Mouse (Mus musculus) cortical plate, adult 2 months (tissue): ENCODE measurements around the gene Haus7. TPM values are rescaled to one million over a fixed set of nuclear protein-coding genes. Genes with fewer than 3 reads are reported as not detected.
"Not testable (repeated sequence)": the region's sequence is repeated elsewhere in the genome, so short reads cannot be mapped to it uniquely, and the experiment has no call there.

ENCODE experiments used
- H3K27ac ChIP-seq: fragments of 200-500 bp; 2 replicates; pipeline ENCODE4 v1.5.1; 2012; ENCODE audit warnings: low read length, control low read depth, inconsistent platforms; ENCODE audit not compliant: insufficient read depth
- H3K4me1 ChIP-seq: fragments of 200-500 bp; 2 replicates; pipeline ENCODE4 v1.6.1; 2011; ENCODE audit warnings: low read length; ENCODE audit not compliant: control insufficient read depth, insufficient read depth
- H3K4me3 ChIP-seq: fragments of 200-500 bp; 2 replicates; pipeline ENCODE4 v1.5.1; 2011; ENCODE audit warnings: mild to moderate bottlenecking, low read length, control low read depth; ENCODE audit not compliant: insufficient read depth
- CTCF ChIP-seq: fragments of 200-500 bp; IDR thresholded peaks from 2 replicates; pipeline ENCODE4 v1.5.1; 2011; ENCODE audit warnings: mild to moderate bottlenecking, control low read depth, low read length; ENCODE audit not compliant: insufficient read depth; ENCODE audit errors: extremely low read depth
- POLR2A ChIP-seq: fragments of 200-500 bp; IDR thresholded peaks from 2 replicates; pipeline ENCODE4 v1.6.1; 2011; ENCODE audit warnings: mild to moderate bottlenecking, low read length, control low read depth; ENCODE audit not compliant: insufficient read depth; ENCODE audit errors: extremely low read depth
- polyA plus RNA-seq: library from polyadenylated mRNA; depleted of rRNA; stranded (reverse); fragments of >200 nt; gene quantifications from 2 replicates; pipeline ENCODE4 v1.2.3, GENCODE M21; 2012; rRNA removed

The Haus7 gene
- polyA plus RNA-seq, 1 experiment = 9.8 TPM

DNA sequence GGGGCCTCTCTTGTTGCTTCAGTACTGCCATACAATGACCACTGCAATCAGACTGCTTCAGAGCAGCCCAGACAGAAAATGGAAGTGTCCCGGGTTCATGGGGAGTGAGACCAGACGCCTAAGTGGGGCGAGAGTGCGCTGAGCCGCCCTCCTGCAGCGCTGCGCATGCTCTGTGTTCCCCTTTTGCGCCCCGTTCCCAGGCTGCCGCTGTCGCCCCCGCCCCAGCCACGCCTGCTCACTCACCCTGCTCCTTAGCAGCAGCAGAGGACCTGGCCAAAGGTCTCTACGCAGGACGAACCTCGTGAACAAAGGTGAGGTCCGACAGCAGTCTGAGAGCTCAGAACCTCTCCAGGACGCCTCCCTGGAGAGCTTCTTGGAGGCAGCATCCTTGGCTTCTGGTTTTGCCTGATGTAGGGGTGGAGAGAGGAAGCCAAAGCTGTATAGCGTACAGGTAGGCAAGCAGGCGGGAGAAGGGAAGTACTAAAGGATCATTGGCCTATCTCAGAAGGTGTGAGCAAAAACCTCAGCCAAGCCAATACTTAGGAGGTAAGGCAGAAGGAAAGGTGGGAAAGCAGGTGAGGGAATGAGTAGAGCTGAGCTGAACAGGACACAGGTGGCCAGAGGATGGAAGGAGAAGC, 47.8 kb downstream of the Haus7 start, which contains the start of gene Zfp92:
Gene Zfp92, plus strand, starts transcription at position 217 of the 638 bp plus-strand sequence.
- H3K4me3 ChIP-seq = peak within 1 kb of the TSS; percentile 46
- TF ChIP-seq POLR2A = no peak

GRCm38 (mm10) chrX:73401616-73402015, 57.2 kb downstream of the Haus7 start:
- no peaks in the 10 kb centered on the region for H3K4me1 ChIP-seq
- TF ChIP-seq POLR2A (no peak), CTCF (no peak)
- no peak overlapping the region for H3K4me3 ChIP-seq
- H3K27ac ChIP-seq = no peak overlapping the region

More for the DNA sequence above, 47.8 kb downstream of the Haus7 start, which contains the start of gene Zfp92:
- Histone ChIP-seq H3K27ac (no peak within 1 kb of the TSS), H3K4me1 (no peaks in the 10 kb centered on the region)

DNA sequence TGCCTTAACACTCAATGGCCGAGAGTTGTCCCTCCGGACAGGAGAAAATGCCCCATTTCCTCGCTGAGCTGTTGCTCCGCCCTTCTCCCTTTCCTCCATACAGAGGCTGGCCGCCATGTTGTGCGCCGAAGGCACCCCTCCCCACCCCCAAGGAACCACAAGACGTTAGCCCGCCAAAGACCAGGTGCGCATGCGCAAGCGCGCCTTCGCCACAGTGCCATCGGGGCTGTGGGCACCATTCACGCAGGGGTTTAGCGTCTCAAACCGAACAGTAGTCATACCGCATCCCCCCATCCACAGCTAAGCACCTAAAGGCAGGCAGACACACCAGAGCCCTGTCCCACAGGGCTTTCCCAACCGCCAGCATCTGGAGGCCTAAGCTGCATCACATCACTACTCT, 57.9 kb downstream of the Haus7 start:
- Histone ChIP-seq H3K27ac (no peak overlapping the region), H3K4me3 (no peak overlapping the region), H3K4me1 (no peaks in the 10 kb centered on the region)
- TF ChIP-seq CTCF = no peak
- no peak for TF ChIP-seq POLR2A

- not testable (repeated sequence) for H3K4me1 ChIP-seq, H3K27ac ChIP-seq, H3K4me3 ChIP-seq
These were observed 60.2 kb downstream of the Haus7 start, which contains the start of gene Gm18336 for GRCm38 (mm10) chrX:73398636-73399035. Gm18336 (minus strand) TSS chrX:73398736.

DNA sequence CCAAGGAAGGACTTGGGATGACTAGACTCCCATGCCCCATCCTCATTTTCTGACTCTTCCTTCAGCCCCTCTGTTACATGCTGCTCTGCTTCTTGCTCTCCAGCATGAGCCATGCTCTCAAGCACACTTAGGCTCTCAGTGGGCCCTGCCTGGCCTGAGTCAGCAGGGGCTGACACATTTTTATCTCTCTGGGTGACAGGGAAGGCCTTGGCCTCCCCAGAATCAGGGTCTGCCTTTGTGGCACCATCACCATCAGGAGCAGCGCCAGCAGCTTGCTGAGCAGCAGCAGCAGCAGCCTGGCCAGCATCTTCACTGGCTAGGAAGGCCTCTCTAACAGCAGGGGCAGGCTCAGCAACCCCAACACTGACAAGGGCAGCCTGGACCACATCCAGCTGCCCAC, 62.4 kb downstream of the Haus7 start:
- Histone ChIP-seq H3K27ac (no peak overlapping the region), H3K4me1 (no peaks in the 10 kb centered on the region), H3K4me3 (no peak overlapping the region)
- TF ChIP-seq CTCF = no peak
- no peak for TF ChIP-seq POLR2A

- H3K4me1 ChIP-seq = no peaks in the 10 kb centered on the region
- no peak overlapping the region for H3K27ac ChIP-seq
- no peak overlapping the region for H3K4me3 ChIP-seq
- TF ChIP-seq POLR2A (no peak), CTCF (no peak)
These were observed 67.4 kb downstream of the Haus7 start for GRCm38 (mm10) chrX:73391481-73391880.

Other genes with a start within 250 kb of the Haus7 start
- 0.93 and 1.6 TPM in 2 replicates for gene Xlr4b, start 244.7 kb downstream of the Haus7 start, polyA plus RNA-seq
- gene F8a, start 230.8 kb downstream of the Haus7 start, polyA plus RNA-seq = 14.9 and 15.2 TPM in 2 replicates
- 0.17 and 0.29 TPM in 2 replicates for gene Xlr4c, start 215.9 kb downstream of the Haus7 start, polyA plus RNA-seq
- gene Xlr3c, start 193.7 kb downstream of the Haus7 start, polyA plus RNA-seq = not detected in 2 replicates
- gene Xlr5a, start 166.1 kb downstream of the Haus7 start, polyA plus RNA-seq = not detected in 2 replicates
- not detected in 2 replicates for gene Xlr5c, start 166.1 kb downstream of the Haus7 start, polyA plus RNA-seq
- not detected in 2 replicates for gene Gm45015, start 122.2 kb downstream of the Haus7 start, polyA plus RNA-seq
- gene Zfp275, start 116.4 kb downstream of the Haus7 start, polyA plus RNA-seq = 17.5 and 17.7 TPM in 2 replicates
- 0.08 and 0.13 TPM in 2 replicates for gene Gm18336, start 60.3 kb downstream of the Haus7 start, polyA plus RNA-seq
- gene Zfp92, start 47.9 kb downstream of the Haus7 start, polyA plus RNA-seq = 0.90 and 1.0 TPM in 2 replicates
- gene Trex2, start 23.7 kb downstream of the Haus7 start, polyA plus RNA-seq = not detected in 2 replicates
- 16.3 and 16.6 TPM in 2 replicates for gene Bgn, start 24.6 kb upstream of the Haus7 start, polyA plus RNA-seq
- gene Atp2b3, start 44.0 kb upstream of the Haus7 start, polyA plus RNA-seq = 41.7 and 46.2 TPM in 2 replicates
- gene Dusp9, start 180.4 kb upstream of the Haus7 start, polyA plus RNA-seq = 0.81 and 1.2 TPM in 2 replicates
- 90.2 and 98.5 TPM in 2 replicates for gene Pnck, start 201.1 kb upstream of the Haus7 start, polyA plus RNA-seq
- gene Slc6a8, start 214.1 kb upstream of the Haus7 start, polyA plus RNA-seq = 111 and 134 TPM in 2 replicates